Mouse (Mus musculus) G1E (cell line): ENCODE measurements around the gene Tep1. TPM values are rescaled to one million over a fixed set of nuclear protein-coding genes. Genes with fewer than 3 reads are reported as not detected.
"Not testable (repeated sequence)": the region's sequence is repeated elsewhere in the genome, so short reads cannot be mapped to it uniquely, and the experiment has no call there.

Source experiments
- ATAC-seq: 2 replicates; pipeline ENCODE4 v1.8.0; 2016; ENCODE audit warnings: mild to moderate bottlenecking; ENCODE audit not compliant: insufficient number of reproducible peaks, poor library complexity, low FRiP score, severe bottlenecking; ENCODE audit errors: extremely low read depth
- DNase-seq: peaks from one replicate; pipeline ENCODE4 v3.0.0; 2012; ENCODE audit warnings: low spot score
- H3K27me3 ChIP-seq: 2 replicates; pipeline ENCODE4 v1.6.1; 2012; ENCODE audit warnings: mild to moderate bottlenecking, low read length, inconsistent platforms; ENCODE audit not compliant: insufficient read depth
- H3K36me3 ChIP-seq: replicated peaks from 2 replicates; pipeline ENCODE3; 2012; ENCODE audit warnings: mild to moderate bottlenecking, inconsistent platforms
- H3K4me1 ChIP-seq: 2 replicates; pipeline ENCODE4 v1.6.1; 2012; ENCODE audit warnings: low read depth, low read length, inconsistent platforms, mixed read lengths; ENCODE audit not compliant: insufficient read depth
- H3K4me3 ChIP-seq: 2 replicates; pipeline ENCODE4 v1.5.1; 2012; ENCODE audit warnings: low read depth, mild to moderate bottlenecking, inconsistent platforms, low read length, moderate library complexity, mixed read lengths
- H3K9me3 ChIP-seq: replicated peaks from 2 replicates; pipeline ENCODE4 v1.6.1; 2012; ENCODE audit warnings: inconsistent platforms
- CTCF ChIP-seq: IDR thresholded peaks from 2 replicates; pipeline ENCODE4 v1.5.1; 2012; ENCODE audit warnings: low read depth, low read length, inconsistent platforms, mixed read lengths
- GATA1 ChIP-seq: IDR thresholded peaks from 2 replicates; pipeline ENCODE4 v1.6.1; 2012; ENCODE audit warnings: borderline replicate concordance, low read length, inconsistent platforms, mixed read lengths
- GATA2 ChIP-seq: IDR thresholded peaks from 2 replicates; pipeline ENCODE4 v1.6.1; 2012; ENCODE audit warnings: low read depth, low read length, inconsistent platforms, borderline replicate concordance
- POLR2AphosphoS5 ChIP-seq: IDR thresholded peaks from 2 replicates; pipeline ENCODE4 v1.6.1; 2012; ENCODE audit warnings: low read depth, low read length, inconsistent platforms; ENCODE audit not compliant: insufficient replicate concordance
- TAL1 ChIP-seq: conservative IDR thresholded peaks from 2 replicates; pipeline ENCODE4 v1.6.1; 2012; ENCODE audit warnings: low read depth, low read length, inconsistent platforms, mixed read lengths
- polyA plus RNA-seq: library from polyadenylated mRNA; stranded (reverse); fragments of >175 nt; gene quantifications from 2 replicates; pipeline ENCODE4 v1.2.3, GENCODE M21; 2012
- total RNA-seq, 2 experiments: library from RNA; stranded (forward) in 1 of 2; stranded (reverse) in 1 of 2; fragments of 200-1000 nt in 1 of 2; fragments of >200 nt in 1 of 2; fragmentation: Nextera tagmentation in 1 of 2; gene quantifications; 2 replicates each; pipeline ENCODE4 v1.2.3; 2014 to 2017

The Tep1 gene
- total and polyA plus RNA-seq, 3 experiments: 3.3 to 29.1 (median 17.0) TPM

GRCm38 (mm10) chr14:50868656-50869055 lies 1.7 kb downstream of the Tep1 start:
- DNase-seq: no peak
- Histone ChIP-seq H3K4me1 (peaks cover 14% of the 10 kb centered on the region), H3K4me3 (no peak overlapping the region), H3K27me3 (no peaks in the 10 kb centered on the region), H3K9me3 (no peaks in the 10 kb centered on the region), H3K36me3 (peaks cover 43% of the 10 kb centered on the region)
- ATAC-seq: no peak
- TF ChIP-seq GATA1 (no peak), GATA2 (no peak), TAL1 (no peak), POLR2AphosphoS5 (no peak), CTCF (no peak)

GRCm38 (mm10) chr14:50868211-50868610 lies 2.1 kb downstream of the Tep1 start:
- no peak for ATAC-seq
- Histone ChIP-seq H3K9me3 (no peaks in the 10 kb centered on the region), H3K4me3 (no peak overlapping the region), H3K36me3 (peaks cover 47% of the 10 kb centered on the region), H3K27me3 (no peaks in the 10 kb centered on the region), H3K4me1 (peaks cover 14% of the 10 kb centered on the region)
- DNase-seq: no peak
- TF ChIP-seq GATA2 (no peak), POLR2AphosphoS5 (no peak), GATA1 (no peak), TAL1 (no peak), CTCF (no peak)

GRCm38 (mm10) chr14:50866966-50867365 lies 3.4 kb downstream of the Tep1 start:
- no peaks in the 10 kb centered on the region for H3K9me3 ChIP-seq
- no peaks in the 10 kb centered on the region for H3K27me3 ChIP-seq
- H3K36me3 ChIP-seq: peaks cover 55% of the 10 kb centered on the region
- H3K4me3 ChIP-seq: no peak overlapping the region
- DNase-seq (no peak), ATAC-seq (no peak)
- peaks cover 14% of the 10 kb centered on the region for H3K4me1 ChIP-seq
- no peak for TF ChIP-seq POLR2AphosphoS5
- no peak for TF ChIP-seq GATA2
- no peak for TF ChIP-seq TAL1
- no peak for TF ChIP-seq CTCF
- TF ChIP-seq GATA1: no peak

- not testable (repeated sequence) for H3K4me3 ChIP-seq, H3K9me3 ChIP-seq, DNase-seq, ATAC-seq, H3K27me3 ChIP-seq, H3K4me1 ChIP-seq
- H3K36me3 ChIP-seq: peaks cover 67% of the 10 kb centered on the region
These were observed 5.4 kb downstream of the Tep1 start for GRCm38 (mm10) chr14:50865005-50865404.

GRCm38 (mm10) chr14:50862641-50863040 lies 7.7 kb downstream of the Tep1 start:
- no peak overlapping the region for H3K4me3 ChIP-seq
- no peaks in the 10 kb centered on the region; the same call in 1 of the 2 replicates for H3K27me3 ChIP-seq
- TF ChIP-seq POLR2AphosphoS5 (no peak), GATA2 (no peak), GATA1 (no peak), CTCF (no peak), TAL1 (no peak)
- H3K4me1 ChIP-seq: no peaks in the 10 kb centered on the region
- H3K9me3 ChIP-seq: no peaks in the 10 kb centered on the region
- ATAC-seq (no peak), DNase-seq (no peak)
- peaks cover 74% of the 10 kb centered on the region for H3K36me3 ChIP-seq

GRCm38 (mm10) chr14:50855788-50856187 lies 14.6 kb downstream of the Tep1 start:
- no peak for ATAC-seq
- TF ChIP-seq CTCF (no peak), GATA1 (no peak), TAL1 (no peak), GATA2 (no peak), POLR2AphosphoS5 (no peak)
- H3K9me3 ChIP-seq: no peaks in the 10 kb centered on the region
- H3K36me3 ChIP-seq: peaks cover 79% of the 10 kb centered on the region
- H3K4me3 ChIP-seq: no peak overlapping the region
- DNase-seq: no peak
- no peaks in the 10 kb centered on the region for H3K4me1 ChIP-seq
- no peaks in the 10 kb centered on the region; the same call in 1 of the 2 replicates for H3K27me3 ChIP-seq

GRCm38 (mm10) chr14:50837236-50837635 lies 33.1 kb downstream of the Tep1 start:
- Histone ChIP-seq H3K27me3 (no peaks in the 10 kb centered on the region), H3K4me1 (no peaks in the 10 kb centered on the region), H3K9me3 (no peaks in the 10 kb centered on the region), H3K36me3 (peaks cover 78% of the 10 kb centered on the region), H3K4me3 (no peak overlapping the region)
- TF ChIP-seq GATA2 (no peak), POLR2AphosphoS5 (no peak), GATA1 (no peak), TAL1 (no peak), CTCF (no peak)
- DNase-seq: no peak
- ATAC-seq: no peak
